Mouse (Mus musculus) heart, adult 11 months (tissue): ENCODE results near the gene Erp27.
A peak's percentile ranks its signal among the peaks of the same experiment; 100 is the strongest.

ENCODE experiments used
- DNase-seq: peaks from one replicate; pipeline ENCODE4 v3.0.0; 2022

Gene Erp27

DNA sequence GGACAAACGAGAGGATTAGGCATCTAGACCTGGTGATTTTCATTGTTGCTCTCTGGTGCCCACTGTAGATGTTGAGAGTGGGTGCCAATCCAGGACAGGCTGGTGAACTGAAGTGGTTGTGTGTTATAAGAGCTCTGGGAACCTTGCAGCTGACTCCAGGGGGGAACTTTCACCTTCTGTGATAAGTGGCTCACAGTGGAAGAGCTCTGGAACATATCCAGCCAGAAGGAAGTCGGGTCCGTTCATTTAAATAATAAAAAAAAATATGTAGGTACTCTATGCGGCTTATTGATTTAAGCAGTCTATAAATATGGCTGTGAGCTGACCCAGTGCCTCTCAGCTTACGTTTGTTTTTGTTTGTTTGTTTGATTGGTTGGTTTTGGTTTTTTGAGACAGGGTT, at the start of gene Erp27:
TSS of gene Erp27 (minus strand) at position 101 of the 400 bp plus-strand sequence.
- no peak for DNase-seq

DNA sequence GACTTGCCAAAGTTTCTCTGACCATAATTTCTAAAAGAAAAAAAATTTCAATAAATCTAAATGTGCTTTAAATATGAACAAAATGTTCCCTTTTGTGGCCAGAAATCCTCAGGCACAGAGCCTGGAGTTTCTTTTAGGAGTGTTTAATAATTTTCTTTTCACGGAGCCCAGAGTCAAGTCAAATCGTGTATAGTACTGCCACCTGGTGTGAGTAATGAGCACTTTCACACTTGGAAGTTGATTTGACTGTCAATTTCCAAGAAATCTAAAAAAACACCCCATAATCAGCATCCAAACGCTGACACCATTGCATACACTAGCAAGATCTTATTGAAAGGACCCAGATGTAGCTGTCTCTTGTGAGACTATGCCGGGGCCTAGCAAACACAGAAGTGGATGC, 46.9 kb upstream of the Erp27 start:
- peak; percentile 71 for DNase-seq

DNA sequence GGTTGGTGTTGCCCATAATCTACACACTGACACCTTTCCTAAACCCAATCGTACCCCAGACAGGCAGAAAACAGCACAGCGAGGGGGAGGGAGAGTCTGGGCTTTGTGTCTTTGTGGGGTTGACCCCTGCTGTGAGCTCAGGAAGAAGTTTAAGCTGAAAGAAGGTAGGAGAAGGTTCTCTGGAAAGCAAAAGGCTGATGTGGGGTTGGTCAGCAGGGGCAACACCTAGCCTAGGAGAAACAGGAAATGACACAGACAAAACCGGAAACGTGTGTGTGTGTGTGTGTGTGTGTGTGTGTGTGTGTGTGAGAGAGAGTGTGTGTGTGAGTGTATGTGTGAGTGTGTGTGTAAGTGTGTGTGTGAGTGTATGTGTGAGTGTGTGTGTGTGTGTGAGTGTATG, 45.5 kb upstream of the Erp27 start:
- no peak for DNase-seq

DNA sequence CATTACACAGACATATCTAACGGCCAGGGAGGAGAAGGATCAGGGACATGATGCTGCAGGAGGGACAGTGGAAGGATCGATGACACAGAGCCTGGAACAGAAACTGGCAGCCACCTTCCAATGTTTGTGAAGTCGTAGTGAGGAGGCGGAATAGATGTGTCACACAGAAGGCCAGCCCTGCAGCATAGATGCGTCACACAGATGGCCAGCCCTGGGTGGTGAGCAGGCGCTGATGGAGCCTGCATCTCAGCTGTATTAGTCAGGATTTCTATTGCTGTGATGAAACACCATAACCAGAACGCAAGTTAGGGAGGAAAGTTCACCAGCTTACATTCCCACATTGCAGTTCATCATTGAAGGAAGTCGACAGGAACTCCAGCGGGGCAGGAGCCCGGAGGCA, 43.9 kb upstream of the Erp27 start:
- peak; percentile 85 for DNase-seq

DNA sequence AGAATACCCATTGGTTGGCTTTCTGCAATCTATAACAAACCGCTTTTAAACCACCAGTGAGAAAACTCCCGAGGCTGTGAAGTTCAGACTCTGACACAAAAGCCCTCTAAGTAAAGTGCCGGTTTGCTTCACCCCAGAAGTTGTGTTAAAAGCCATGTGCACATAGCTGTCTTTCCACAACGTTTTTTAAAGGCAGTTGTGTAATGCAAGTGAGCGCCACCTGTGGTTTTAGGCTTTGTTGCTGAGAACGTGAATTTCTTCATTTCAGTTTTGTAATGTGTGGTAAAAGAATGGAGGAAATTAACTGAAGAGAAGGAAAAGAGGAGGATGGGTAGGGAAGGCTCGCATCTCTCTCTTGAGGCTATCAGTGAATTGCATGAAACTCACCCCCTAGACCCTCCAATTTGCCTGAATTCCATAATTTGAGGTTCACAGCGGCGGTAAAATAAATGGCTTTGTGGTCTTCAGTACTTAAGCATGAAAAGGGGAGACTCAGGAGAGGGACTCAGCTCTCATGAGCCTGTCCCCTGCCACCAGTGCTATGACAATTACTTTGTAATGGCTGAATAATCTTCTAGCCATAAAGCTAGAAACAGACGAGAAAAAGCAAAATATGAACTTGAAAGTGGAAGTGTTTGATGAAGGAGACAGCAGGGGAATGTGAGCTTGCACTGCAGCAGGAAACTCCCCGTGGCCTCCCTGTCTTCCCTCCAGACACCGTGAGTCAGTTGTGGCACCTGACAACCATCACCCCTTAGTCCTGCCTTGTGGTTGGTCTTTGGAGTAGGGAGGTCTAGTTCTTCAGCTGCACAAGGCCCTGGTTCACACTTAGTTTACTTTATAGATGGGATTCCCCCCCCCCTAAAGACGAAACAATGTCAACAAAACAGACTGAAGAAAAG, 42.9 kb upstream of the Erp27 start:
- DNase-seq, result peak; percentile 57

DNA sequence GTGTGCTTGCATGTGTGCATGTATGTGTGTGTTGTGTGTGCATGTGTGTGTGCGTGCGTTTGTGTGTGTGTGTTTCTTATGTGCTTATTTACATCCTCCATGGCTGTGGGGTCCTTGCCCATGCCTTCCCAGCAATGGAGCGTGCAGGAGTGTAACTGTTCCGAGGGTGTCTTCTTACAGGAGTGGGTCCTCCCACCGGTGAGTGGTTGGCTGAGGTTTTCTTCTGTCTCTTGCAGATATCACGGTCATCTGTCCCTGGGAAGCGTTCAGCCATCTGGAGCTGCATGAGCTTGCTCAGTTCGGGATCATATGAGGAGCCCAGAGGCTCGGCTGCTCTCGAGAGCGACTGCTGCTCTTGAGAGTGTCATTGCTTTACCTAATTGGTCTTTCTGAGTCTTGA, 41.0 kb upstream of the Erp27 start:
- peak; percentile 74 for DNase-seq

DNA sequence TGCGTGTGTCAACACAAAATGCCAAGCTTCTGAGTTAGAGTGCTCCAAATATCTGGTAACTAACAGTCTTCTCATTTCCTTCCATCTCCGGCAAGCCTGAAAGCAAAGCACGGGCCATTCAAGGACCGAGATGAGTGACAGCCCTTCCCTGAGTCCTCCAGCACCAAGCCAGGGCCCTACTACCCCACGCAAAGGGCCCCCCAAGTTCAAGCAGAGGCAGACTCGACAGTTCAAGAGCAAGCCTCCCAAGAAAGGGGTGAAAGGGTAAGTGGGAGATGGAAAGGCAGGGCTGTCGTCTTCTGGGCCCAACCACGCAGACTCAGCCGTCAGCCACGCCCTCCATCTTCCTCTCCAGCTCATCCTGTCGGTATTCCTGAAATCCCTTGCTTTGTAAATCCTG, 37.2 kb upstream of the Erp27 start:
- DNase-seq, result peak; percentile 62

DNA sequence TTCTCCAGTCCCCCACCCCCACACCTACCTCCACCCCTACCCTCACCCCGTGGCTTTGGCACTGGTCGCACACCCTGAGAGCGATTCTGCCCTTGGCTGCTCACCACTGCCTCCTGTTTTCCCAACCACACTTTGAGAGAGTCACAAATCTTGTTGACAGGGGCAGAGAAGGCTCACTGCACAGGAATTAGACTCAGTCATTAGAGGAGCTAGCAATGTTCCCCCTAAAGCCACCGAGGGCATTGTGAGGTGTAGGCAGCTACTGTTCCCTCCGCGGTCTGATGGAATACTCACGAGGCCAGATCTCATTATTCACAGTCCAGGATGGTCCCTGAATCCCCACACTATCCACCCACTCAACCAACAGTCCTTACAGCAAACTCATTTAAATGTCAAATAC, 35.1 kb upstream of the Erp27 start:
- peak; percentile 24 for DNase-seq

DNA sequence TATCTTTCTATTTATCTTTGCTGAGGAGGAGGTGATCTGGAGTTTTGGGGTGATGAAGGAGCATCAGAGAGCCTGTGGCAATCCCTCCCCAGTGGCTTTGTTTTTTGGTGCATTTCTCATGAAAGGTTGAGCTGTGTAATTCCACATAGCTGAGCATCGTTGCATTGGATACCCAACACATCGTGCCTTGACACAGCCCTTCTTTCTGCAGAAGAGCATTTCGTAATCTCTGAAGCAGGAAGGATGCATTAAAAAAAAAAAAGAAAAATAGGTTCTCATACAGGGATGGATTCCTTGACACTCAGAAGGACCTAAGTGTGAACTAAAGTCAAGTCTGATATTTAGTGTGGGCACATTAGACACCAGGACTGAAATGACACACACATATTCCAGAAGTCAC, 33.3 kb upstream of the Erp27 start:
- peak; percentile 12 for DNase-seq

DNA sequence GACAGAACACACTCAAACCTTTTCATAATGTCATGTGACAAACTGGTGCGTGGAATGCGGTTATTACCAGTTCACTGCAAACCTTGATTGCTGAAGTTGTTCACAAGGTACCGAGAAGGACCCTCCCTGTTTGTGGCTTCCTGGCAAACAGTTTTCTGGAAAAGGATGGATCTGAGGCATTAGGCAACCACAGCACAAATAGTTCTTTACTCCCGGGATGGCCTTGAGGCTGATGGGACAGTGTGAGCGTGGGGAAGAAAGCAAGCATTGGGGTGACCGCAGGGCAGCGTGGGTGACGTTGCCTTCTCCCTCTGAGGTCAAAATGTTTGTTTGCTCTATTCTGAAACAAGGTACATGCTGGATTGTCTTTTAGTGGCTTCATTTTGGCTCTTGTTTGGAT, 32.7 kb upstream of the Erp27 start:
- DNase-seq, result peak; percentile 79

DNA sequence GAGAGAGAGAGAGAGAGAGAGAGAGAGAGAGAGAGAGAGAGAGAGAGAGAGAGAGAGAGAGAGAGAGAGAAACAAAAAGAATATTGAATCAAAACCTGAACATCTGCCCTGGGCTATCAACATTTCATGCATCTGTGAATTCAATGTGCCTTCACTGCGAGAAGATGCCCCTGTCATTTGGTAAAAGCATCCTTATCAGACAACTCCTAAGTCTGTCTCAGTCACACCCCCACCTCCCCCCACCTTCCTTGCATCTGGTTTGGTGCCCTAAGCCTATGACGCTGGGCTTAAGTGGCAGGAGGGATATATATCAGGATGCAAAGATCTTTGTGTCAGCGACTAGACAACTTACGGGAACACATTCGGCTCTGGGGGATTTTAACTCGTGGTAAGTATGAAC, 32.2 kb upstream of the Erp27 start:
- DNase-seq, result peak; percentile 74

DNA sequence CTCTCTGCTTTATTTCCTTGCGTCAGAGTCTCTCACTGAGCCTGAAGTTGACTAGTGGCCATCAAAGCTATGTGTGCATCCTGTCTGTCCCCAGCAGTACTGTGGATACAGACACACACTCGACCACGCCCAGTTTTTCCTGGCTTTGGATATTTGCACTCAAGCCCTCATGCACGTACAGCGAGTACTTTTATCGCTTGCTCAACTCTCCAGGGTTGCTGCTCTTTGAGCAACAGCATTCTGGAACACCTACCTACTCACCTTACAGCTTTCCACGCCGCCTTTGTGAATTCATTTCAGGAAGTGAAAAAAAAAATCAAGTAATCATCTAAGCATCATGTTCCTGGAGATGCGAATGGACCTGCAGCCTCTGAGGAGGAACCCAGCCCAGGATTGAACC, 30.9 kb upstream of the Erp27 start:
- peak; percentile 42 for DNase-seq

DNA sequence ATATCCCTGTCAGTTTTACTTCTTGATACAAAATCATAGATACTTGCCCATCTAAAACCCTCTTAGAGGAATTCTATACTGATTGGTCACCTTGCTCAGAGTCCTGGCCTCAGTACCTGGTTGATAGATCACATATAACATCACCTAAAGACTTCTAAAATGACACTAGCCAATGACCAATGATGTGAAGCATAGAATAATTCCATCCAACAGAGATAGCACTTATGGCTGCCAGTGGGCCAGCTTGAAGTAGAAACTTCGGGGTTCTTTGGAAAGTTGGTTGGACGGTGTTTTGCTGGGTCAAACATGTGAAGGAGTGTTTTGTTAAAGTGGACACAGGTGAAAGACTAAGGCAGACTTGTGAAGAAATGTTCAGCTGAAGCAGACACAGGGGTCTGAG, 28.2 kb upstream of the Erp27 start:
- DNase-seq, result peak; percentile 63

DNA sequence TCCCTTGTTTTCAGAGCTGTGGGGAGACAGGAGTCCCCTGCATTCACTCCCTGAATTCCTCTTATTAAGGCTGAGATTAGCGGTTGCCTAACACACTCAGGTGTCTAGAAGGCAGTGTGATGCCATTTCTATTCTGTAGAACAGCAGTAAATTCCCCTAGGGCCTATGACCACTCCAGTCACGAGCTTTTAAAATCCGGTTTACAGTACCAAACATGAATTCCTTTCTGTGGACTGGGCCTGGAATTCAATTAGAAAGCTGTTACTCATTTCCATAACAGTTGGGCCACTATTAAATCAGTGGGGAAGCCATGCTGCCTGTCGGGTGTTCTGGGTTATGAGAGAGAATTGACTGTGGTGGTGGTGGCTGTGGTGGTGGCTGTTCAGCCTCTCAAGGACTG, 25.7 kb upstream of the Erp27 start:
- DNase-seq, result peak; percentile 46

DNA sequence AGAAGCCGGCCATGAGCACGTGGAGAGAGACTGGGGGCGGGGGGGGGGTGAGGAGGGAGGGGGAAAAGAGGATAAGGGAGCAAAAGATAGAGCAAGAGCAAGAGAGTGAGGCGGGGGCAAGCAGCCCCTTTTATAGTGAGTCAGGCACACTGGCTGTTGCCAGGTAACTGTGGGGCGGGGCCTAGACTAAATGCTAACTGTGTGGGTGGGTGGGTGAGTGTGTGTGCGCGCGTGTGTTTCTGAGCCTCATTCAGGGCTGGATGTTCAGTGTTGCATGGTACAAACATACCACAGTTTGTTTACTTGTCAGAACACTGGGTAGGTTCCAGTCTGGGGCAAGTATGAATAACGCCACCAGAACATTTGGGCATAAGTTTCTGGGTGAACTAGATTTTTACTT, 25.0 kb upstream of the Erp27 start:
- peak; percentile 74 for DNase-seq

DNA sequence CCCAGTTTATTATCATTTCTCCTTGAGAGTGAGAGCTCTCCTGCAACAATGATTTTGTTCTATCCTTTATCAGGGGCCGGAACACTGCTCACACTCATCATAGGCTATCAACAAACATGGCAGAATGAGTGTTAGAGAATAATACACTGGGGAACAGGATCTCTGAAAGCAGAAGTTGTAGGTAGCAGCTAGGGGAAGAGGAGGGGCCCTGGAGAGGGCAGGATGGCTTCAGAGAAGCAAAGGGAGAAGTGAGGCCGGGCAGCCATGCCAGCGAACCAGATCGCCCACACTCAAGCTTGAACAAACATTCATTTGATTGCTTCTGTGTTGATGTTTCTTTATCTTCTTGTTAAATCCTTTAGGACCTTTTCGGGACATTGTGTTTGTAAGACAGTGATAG, 24.3 kb upstream of the Erp27 start:
- peak; percentile 91 for DNase-seq

DNA sequence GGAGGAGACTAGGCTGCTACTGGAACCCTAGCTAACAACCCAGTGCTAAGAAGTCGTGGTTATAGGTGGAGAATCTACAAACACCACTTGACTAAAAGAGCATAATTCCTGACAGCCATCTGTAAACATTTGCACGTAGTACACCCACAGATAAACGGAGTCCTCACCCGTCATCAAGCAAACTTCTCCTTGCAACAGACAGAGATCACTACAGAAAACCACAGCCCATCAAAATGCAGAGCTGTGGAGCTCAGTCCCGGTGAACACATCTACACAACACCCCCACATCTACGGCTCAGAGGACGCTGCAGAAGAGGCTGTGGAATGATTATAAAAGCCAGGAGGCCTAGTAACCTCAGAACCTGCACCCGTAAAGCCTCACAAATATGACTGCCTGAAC, 22.5 kb upstream of the Erp27 start:
- peak; percentile 64 for DNase-seq

DNA sequence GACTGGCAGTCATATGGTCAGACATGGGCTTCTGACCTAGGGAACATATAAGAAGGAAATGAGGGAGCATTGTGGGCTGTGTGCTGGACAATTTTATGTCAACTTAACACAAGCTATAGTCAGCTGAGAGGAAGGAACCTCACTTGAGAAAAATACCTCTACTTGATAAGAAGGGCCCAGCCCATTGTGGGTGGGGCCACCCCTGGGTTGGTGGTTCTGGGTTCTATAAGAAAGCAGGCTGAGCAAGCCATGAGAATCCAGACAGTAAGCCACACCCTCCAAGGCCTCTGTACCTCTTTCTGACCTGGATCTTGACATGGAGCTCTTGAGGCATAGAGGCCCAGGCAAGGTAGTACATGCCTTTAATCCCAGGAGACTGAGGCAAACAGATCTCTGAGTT, 21.4 kb upstream of the Erp27 start:
- peak; percentile 82 for DNase-seq

DNA sequence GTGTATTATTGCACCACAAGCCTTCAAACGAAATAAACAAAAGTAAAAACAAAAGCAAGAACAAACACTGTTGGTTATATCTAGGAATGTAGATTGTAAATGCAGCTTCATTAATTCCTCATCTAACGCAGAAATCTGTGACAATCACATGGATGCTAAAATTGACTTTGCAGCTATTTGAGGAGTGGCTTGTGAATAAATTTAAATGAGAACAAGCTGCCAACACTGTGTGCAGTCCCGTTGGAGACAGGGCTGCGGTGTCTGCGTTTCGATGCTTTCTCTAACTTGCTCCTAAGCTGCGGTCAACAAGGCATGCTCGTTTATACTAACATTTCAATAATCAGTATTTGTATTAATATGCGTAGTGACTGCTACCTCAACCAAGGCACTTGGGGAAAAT, 20.3 kb upstream of the Erp27 start:
- DNase-seq, result peak; percentile 43

DNA sequence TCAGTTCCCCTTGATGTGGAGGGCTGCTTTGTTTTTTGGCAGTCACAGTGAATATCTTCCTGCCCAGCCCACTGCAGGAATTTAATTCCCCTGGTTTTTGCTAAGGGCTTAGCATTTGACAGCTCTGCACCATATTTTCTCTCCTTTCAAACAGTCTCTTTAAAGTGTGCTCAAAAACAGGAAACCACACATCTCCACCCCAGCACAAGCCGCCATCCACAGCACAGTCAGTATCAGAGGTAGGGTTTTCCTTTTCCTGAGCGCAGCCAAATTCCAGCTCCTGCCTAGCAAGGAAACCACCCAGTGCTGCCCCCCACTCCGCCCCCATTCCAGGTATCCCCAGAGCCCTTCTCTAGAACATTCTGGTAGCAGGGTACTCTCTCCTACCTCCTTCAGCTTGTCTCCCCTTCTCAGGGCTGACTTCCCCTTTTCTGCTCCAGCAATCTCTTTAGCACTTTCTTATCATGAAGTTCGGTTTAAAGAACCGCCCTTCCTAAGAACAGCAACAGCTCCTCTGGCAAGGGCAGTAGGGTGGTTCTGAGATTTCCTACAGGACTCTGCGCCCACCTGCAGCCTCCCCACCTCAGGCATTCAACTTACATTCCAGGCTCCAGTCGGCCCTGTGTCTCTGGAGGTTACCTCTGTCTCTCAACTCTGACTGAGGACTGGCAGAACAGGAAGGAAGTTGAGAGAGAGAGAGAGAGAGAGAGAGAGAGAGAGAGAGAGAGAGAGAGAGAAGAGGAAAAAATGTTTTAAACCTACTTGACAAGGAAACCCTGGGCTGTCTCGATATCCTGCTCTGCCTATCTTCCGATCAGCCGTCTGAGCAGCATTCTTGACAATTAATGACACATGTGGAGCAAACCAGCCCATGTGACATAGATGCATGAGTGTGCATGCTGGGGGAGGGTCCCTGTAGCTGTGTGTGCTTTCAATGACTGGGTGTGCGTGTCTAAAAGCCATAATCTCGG, 19.4 kb upstream of the Erp27 start, which contains the start of gene Arhgdib:
TSS of gene Arhgdib (minus strand) at position 849 of the 971 bp plus-strand sequence.
- DNase-seq, result peak; percentile 97

DNA sequence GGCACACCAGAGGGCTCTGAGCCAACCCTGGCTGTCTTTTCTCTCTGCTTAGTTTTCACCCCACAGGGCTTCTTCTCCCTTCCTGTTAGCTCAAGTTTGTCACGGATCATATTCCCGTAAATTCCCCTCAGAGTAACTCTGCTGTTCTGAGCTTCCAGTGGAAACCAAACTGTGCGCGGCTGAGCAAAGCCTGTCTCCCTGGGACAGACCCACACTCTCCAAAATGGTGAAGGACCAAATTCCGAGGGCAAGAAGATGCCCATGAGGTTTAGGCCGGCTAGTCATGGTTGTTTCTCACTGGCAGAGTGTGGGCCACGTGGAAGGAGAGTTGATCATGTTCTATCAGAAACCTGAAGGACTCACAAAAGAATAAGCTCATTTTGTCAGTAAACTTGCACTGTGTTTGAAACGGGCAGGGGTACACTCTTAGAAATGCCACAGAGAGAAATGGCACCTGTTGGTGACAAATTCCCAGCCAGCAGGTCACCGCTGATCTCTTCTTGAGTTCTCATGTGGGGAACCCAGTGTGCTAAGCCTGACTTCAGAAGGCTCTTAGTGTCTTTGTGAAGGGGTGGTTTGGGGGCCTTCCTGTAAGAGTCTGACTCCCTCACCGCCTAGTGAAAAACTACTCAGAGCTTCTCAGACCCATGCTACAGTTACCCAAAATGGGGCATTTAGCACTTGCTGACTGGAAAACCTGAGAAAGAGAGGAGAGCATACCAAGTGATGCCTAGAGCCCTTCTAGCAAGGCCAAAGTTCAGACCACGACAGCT, 18.4 kb upstream of the Erp27 start:
- peak; percentile 92 for DNase-seq

DNA sequence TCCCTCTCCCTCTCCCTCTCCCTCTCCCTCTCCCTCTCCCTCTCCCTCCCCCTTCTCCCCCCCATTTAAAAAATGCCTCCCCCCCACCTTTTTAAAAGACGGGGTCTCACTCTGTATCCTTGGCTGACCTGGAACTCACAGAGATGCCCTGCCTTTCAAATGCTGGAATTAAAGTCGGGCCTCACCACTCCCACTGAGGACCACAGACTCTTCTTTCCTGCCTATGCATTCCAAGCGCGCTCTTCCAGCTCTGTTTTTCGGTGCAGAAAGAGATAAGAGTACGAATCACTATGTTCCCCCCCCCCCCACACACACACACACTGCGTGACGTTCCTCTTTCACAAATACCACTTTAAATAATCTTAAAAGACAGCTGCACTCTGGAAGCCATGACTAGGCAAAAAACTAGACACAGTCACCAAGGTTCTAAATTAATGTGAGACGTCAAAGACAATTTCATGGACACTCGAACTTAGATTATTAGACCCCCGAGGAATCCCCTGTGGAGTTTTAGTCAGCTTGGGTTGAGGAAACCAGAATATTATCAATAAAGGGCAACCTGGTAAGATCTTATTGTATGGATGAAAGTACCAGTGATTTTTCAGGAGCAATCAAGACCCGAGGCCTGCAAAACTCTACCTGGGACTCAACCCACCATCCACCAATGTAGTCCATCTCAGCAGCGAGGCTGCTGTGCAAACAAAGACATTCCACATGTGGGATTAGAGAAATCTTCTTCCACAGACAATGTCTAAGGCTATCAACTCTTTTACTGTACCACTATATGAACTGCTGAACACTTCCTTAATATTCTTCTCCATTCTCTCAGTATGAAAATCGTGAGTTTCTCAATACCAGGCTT, 17.6 kb upstream of the Erp27 start:
- DNase-seq, result peak; percentile 88
